Mouse (Mus musculus): ENCODE data around the gene Gm10643. TPM values are rescaled to one million over a fixed set of nuclear protein-coding genes. Genes with fewer than 3 reads are reported as not detected.

Gene Gm10643
- total RNA-seq, 2 experiments from 2014 or later: 4.2 to 4.4 TPM

- peak; percentile 68 to 71 for DNase-seq
Measured at GRCm38 (mm10) chr8:84039050-84039449, 25.9 kb downstream of the Gm10643 start.

GRCm38 (mm10) chr8:84038015-84038414 lies 26.9 kb downstream of the Gm10643 start:
- DNase-seq: no peak

DNA sequence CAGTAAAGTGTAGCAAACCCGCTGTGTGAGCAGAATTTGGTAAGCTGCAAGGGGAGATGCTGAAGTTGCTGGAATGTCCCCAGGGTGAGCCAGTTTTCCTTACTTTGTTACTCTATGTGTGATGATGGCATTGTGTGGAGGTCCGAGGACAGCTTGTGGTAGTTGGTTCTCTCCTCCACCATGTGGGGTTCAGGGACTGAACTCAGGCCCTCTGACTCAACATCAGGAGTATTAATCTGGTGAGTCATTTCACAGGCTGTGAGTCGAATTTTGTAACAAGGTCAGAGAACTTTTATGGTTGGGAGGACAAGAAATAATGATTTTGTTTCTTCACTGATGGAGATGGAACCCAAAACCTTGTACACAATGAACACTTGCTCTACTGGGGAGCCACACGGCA lies 32.2 kb downstream of the Gm10643 start:
- DNase-seq: no peak

DNA sequence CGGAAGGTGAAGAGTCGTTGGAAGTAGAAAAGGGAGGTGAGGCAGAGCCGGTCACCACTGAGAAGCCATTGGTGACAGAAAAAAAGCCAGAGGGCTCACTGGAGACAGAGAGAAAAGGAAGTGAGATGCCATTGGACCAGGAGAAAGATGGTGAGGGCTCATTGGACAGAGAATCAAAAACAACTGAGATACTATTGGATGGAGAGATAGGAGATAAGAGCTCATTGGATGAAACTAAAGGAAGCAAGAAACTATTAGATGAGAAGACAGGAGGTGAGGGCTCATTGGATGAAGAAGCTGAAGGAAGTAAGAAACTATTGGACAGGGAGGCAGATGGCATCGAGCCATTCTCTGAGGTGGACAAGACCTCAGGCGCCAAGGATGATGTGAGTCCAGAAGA lies 35.7 kb downstream of the Gm10643 start:
- no peak for DNase-seq

DNA sequence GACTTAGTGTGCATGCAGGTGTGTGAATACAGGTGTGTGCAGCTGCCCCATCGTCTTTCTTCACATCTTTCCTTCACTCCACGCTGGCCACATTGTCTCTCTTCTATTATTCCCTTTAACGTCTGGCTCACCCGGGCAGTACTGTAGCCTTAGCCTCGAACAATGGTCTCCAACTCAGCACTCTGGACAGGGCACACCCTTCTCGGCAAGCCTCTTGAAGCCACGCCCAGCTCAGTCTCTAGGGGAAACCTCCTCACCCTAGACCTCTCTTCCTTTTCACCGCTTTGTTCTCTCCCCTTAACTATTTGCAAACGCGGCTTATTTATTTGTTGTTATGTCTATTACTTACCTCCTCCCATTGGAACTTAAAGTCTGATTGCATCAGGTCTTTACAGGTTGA lies 37.5 kb downstream of the Gm10643 start:
- no peak for DNase-seq

DNA sequence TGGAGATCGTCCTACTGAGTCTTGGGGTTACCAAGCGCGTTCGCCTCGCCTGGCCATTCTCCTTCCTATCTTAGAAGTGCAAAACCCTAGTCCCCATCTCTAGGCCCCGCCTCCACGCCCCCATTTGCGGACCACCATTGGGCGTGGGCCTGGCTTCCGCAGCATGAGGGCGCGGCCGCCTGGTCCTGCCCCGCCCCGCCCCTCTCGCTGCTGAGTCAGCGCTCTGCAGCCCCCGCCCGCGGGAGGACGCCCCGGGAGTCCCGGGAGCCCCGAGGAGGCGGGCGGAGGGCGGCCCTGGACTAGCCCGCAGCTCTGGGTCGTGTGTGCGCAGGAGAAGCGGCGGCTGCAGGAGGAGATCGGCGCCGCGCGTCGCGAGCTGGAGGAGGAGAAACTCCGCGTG lies 39.1 kb downstream of the Gm10643 start:
- no peak for DNase-seq

DNA sequence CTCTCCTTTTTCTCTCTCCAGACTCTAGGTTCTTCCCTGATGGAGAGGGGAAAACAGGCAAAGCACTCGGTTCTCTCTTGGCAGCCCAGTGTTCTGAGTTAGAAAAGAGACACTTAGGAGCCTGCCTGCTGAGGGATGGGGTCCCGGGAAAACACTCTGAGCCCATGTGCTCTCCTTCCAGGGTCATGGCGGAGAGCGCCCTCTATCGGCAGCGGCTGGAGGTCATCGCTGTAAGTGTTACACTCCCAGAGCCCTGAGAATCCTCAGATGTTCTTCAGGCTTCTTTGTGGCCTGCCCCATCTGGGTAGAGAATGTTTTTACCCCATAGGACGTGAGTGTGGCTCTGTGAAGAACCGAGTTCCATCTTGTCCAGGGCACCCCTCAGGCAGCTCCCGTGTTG lies 40.8 kb downstream of the Gm10643 start:
- DNase-seq: no peak

DNA sequence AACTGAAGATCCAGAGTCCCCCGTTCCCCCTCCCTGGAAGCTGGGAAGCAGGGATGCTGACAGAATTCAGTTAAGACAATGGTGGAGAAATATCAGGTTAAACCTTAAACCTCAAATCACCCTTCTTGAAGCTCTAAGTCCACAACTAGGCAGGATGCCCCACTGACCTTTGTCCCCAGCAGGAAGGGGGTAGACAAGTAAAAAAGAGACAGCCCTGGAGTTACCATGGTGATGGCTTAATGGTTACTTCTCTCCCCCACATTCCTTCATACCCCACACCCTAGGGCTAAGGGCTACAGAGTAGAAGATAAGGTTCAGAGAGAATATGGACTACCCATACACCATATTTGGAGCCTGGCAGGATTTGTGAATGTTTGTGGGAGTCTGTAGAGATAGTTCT lies 41.3 kb downstream of the Gm10643 start:
- DNase-seq: no peak

- no peak for DNase-seq
Measured at GRCm38 (mm10) chr8:84023085-84023484, 41.9 kb downstream of the Gm10643 start.

- no peak for DNase-seq
Measured at GRCm38 (mm10) chr8:84021569-84021968, 43.4 kb downstream of the Gm10643 start.

- DNase-seq: no peak
Measured at GRCm38 (mm10) chr8:84021096-84021495, 43.8 kb downstream of the Gm10643 start, which contains the start of gene Palm3. Gene Palm3, plus strand, starts transcription at chr8:84021471.

GRCm38 (mm10) chr8:84019738-84020137 lies 45.2 kb downstream of the Gm10643 start:
- no peak for DNase-seq

DNA sequence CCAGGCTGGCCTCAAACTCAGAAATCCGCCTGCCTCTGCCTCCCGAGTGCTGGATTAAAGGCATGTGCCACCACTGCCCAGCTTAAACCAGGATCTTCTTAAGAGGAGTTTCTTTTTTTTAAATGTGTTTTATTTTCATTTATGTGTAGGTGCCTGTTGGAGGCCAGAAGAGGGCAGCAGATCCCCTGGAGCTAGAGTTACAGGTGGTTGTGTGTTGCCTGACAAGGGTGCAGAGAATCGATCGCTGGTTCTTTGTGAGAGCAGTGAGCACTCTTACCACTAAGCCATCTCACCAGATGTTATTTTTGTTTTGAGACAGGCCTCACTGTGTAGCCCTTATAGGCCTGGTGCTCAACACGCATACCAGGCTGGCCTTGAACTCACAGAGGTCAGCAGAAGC lies 49.1 kb downstream of the Gm10643 start:
- DNase-seq: no peak

Small RNAs within 50 kb of the gene (microRNA-seq; reads per million reads assigned to microRNA genes)
- 0 reads per million in 2 experiments for gene Mir709

Other genes starting within 250 kb of the Gm10643 start
- 100 to 1,000 TPM; 319 to 321 TPM for gene Adgrl1, start 165.0 kb downstream of the Gm10643 start, total RNA-seq (2021)
- gene Gm10644, start 109.9 kb downstream of the Gm10643 start, total RNA-seq (2021): under 1 TPM; 0.43 to 0.47 TPM
- under 1 TPM; 0.32 to 0.48 TPM for gene Asf1b, start 109.6 kb downstream of the Gm10643 start, total RNA-seq (2021)
- gene Prkaca, start 92.1 kb downstream of the Gm10643 start, total RNA-seq (2021): 100 to 1,000 TPM; 239 to 256 TPM
- 10 to 100 TPM; 42.1 to 43.1 TPM for gene Samd1, start 67.5 kb downstream of the Gm10643 start, total RNA-seq (2021)
- under 1 TPM; 0.40 to 0.75 TPM for gene 1700067K01Rik, start 63.6 kb downstream of the Gm10643 start, total RNA-seq (2021)
- gene 2210011C24Rik, start 53.0 kb downstream of the Gm10643 start, total RNA-seq (2021): 1 to 10 TPM in 1 of 2 experiments, under 1 TPM in 1; 0.52 to 1.2 TPM
- 1 to 10 TPM; 2.9 to 4.1 TPM for gene Palm3, start 43.7 kb downstream of the Gm10643 start, total RNA-seq (2021)
- 1 to 10 TPM; 2.3 to 2.9 TPM for gene Il27ra, start 22.5 kb downstream of the Gm10643 start, total RNA-seq (2021)
- not detected for gene Rln3, start 20.1 kb downstream of the Gm10643 start, total RNA-seq (2021)
- 10 to 100 TPM; 24.0 to 30.9 TPM for gene Rfx1, start 1.7 kb upstream of the Gm10643 start, total RNA-seq (2021)
- gene Dcaf15, start 39.6 kb upstream of the Gm10643 start, total RNA-seq (2021): 10 to 100 TPM; 16.7 to 20.9 TPM
- gene Podnl1, start 60.9 kb upstream of the Gm10643 start, total RNA-seq (2021): not detected
- gene Cc2d1a, start 82.8 kb upstream of the Gm10643 start, total RNA-seq (2021): 10 to 100 TPM; 58.3 to 64.6 TPM
- gene 4930432K21Rik, start 82.9 kb upstream of the Gm10643 start, total RNA-seq (2021): 1 to 10 TPM; 1.7 to 1.8 TPM
- 1 to 10 TPM; 2.2 to 4.9 TPM for gene Nanos3, start 120.1 kb upstream of the Gm10643 start, total RNA-seq (2021)
- gene Zswim4, start 171.9 kb upstream of the Gm10643 start, total RNA-seq (2021): 10 to 100 TPM; 16.8 to 18.1 TPM
- 100 to 1,000 TPM; 131 to 145 TPM for gene D8Ertd738e, start 184.6 kb upstream of the Gm10643 start, total RNA-seq (2021)
- gene Mri1, start 192.2 kb upstream of the Gm10643 start, total RNA-seq (2021): 10 to 100 TPM; 15.1 to 16.2 TPM
- 10 to 100 TPM; 28.4 to 30.9 TPM for gene Ccdc130, start 205.2 kb upstream of the Gm10643 start, total RNA-seq (2021)

Data from layer of hippocampus, postnatal 36 days (tissue).